Mouse (Mus musculus) lung, adult 2 months (tissue): ENCODE measurements around the gene Fbxl17.

Source experiments
- CTCF ChIP-seq: fragments of 200-500 bp; IDR thresholded peaks from 2 replicates; pipeline ENCODE4 v1.5.1; 2011; ENCODE audit warnings: mild to moderate bottlenecking, low read length, control low read depth; ENCODE audit not compliant: insufficient read depth
- POLR2A ChIP-seq: fragments of 200-500 bp; IDR thresholded peaks from 2 replicates; pipeline ENCODE4 v1.6.1; 2011; ENCODE audit warnings: low read depth, mild to moderate bottlenecking, control low read depth, low read length, borderline replicate concordance; ENCODE audit errors: extremely low read depth

- TF ChIP-seq CTCF (no peak), POLR2A (no peak)
These were observed 354.5 kb downstream of the Fbxl17 start for GRCm38 (mm10) chr17:63145311-63145741.
